Mouse (Mus musculus) monocyte, adult 2 months (primary cell): ENCODE results near the gene Npff.
A peak's percentile ranks its signal among the peaks of the same experiment; 100 is the strongest.

ENCODE experiments used
- DNase-seq, 2 experiments: peaks; one replicate each; pipeline ENCODE4 v3.0.0; 2022; ENCODE audit warnings: low spot score in 2 of 2, low read depth in 1 of 2

Npff gene

DNA sequence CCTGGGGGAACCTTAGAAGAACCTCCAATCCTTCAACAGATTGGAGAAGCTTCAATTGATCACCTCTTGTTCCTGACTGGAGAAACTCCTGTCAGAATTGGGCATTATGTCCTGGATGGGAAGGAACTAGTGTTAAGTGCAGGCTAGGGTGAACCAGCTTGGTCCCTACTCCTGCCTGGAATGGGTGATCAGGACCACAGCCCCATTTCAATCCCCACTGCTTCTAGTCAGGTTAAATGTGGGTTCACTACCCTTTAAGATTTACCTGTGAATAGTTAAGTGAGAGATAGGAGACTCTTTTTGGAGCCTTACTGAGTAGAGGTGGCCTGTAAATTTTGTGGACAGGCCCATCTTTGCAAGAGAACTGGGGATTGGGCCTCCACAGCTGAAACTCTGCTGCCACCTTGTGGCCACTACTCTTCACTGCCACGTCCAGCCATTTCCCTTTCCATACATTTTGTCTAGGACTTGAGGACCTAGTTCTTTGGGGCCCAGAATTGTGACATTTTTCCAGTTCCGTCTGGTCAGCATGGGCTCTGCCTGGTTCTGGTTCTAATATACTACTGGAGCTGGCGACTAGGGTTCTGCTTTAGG, at the start of gene Npff:
Gene Npff, minus strand, starts transcription at position 51 of the 594 bp plus-strand sequence.
- DNase-seq = peak in 1 of 2 experiments; percentile 60

DNA sequence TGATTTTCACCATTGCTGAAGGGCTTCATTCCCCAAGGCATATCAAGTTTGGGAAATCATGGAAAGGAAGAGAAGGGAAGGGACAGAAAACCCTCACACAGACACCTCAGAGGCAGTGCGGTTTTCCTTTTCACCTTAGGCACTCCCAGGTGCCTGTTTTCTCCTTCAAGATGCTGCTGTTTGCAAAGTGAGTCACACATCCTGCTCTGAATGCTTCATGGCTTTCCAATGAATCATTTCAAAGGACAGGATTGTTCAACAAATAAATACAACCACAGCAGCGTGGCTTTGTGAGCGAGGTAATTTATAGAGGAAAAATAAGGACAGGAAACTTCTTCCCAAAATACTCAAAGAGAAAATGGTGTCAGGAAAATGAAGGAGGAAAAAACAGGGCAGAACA, 47.3 kb upstream of the Npff start:
- no peak for DNase-seq

DNA sequence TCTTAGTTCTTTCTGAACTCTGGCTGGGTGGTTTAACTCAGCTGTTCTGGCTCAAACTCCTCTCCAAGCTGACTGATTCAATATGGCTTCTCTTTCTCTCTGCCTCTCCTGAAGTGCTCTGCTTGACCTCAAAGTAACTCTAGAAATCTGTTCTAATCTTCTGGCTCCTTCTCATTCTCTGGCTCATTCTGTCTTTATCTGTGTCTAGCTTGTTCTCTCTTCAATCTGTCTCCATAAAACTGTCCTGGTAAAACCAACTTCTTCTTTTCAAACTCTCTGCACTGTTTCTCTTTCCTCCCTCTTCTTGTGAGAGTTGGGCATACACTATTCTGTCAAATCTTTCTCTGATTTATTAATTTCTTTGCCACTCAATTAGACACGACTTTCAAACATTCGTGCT, 43.1 kb upstream of the Npff start:
- DNase-seq = no peak

DNA sequence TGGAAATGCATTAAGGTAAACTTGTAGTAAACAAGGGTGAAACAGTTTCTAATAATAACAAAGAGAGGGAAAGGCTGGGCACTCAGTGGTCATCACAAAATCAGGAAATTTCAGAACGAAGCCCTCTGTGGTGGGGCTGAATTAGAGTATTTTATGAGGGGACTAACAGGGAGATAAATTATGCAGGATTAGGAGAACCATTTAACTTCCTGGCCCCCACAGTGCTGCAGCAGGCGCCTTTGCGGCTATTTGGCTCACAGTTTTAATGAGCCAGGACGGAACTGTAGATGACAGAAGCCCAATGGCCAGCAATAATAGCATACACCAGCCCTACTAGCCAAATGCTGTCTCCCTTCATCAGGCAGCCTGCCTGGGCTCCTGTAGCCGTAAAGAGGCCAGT, 38.9 kb upstream of the Npff start:
- DNase-seq = no peak

DNA sequence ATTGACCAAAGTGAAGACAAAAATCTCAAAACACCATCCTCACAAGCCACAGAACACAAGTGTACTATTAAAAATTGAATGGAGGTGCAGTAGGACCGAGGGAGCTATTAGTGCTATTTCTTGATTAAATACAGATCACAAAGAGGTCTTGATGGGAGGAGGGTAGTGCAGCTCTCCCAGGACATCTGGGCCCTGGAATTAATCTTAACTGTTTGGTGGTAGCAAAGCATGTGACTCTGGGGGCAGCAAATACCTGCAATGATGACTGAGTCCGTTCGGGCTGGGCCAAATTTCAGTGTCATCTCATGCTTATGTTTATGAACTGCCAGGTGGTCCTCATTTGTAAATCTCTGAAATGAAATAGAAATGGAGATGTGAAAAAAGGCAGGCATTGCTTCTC, 38.3 kb upstream of the Npff start:
- DNase-seq = no peak

DNA sequence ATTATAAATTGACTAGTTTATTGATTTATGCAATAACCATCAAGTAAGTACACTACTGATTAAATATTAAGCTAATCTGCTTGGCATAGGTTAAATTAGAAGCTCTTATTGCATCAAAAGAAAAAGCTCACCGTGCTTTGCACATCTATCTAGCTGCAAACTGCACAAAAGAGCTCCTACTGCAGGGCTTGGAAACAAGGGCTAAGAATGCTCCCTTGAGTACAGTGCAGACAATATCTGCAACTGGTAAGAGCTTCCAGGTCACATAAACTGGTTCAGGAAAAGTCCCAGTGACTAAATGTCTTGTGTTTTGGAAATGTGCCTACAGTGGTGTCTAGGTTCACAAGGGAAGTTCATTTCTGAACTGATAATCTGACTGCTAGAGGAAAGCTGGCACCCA, 37.7 kb upstream of the Npff start:
- DNase-seq = no peak

DNA sequence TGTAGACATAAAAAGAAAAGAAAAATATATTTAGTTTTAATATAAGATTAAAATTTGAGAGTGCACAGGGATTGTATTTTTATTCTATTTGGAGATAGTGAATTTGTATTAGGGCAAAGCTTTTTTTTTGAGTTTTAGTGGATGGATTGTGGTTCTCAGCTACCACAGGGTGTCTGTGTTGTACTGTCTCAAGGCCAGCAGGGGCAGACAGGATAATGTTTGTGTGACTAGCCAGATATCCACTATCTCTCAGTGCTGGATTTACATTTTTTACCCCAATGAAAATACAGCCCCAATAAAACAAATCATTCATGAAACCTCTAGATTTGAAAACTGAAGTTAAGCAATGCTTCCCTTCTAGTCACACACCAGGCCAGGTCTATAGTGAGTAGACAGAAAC, 32.8 kb upstream of the Npff start:
- no peak for DNase-seq

DNA sequence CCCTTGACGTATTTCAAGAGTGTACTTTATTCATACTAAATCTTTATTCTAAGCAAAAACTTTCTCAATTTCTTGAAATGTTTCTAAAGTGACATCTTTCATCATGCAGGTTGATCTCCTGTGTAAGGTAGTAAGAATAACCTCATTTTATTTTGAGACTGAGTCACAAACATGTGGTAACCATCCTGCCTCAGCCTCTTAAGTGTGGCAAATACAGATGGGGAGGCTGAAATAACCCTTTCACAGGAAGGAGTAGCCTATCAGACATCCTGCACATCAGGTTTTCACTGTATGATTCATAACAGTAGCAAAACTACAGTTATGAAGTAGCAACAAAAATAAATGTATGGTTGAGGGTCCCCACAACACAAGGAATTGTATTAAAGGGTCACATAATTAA, 30.8 kb upstream of the Npff start:
- DNase-seq = no peak

DNA sequence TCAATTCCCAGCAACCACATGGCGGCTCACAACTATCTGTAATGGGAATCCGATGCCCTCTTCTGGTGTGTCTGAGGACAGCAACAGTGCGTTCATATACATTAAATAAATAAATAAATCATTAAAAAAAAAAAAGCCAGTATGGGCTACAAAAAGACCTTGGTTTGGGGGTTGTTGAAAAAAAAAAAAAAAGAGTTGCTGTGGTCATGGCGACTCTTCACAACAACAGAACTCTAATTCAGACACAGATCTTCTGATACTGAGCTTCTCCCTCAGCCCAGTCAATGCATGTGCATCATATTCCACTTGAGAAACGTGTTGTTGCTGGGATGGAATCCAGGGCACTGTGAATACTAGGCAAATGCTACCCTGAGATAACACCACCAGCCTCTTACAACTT, 27.9 kb upstream of the Npff start:
- no peak for DNase-seq

DNA sequence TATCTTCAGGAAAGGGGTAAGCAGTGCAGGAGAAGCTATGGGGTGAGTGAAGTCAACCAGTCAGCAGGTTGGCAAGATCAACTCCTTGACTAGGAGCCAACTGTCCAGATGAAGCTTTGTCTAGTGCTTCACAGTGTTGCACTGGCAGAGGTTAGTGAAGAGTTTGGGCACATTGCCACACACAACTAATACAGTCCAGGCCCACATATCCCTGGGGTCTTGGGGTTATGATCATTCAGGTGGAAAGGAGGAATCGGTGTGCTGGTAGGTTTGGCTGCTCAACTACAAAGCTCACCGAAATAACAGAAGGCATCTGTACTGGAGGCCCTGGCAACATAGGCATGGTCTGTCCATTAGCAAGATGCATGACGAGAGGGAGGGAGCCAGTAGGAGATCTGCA, 22.7 kb upstream of the Npff start:
- no peak for DNase-seq

DNA sequence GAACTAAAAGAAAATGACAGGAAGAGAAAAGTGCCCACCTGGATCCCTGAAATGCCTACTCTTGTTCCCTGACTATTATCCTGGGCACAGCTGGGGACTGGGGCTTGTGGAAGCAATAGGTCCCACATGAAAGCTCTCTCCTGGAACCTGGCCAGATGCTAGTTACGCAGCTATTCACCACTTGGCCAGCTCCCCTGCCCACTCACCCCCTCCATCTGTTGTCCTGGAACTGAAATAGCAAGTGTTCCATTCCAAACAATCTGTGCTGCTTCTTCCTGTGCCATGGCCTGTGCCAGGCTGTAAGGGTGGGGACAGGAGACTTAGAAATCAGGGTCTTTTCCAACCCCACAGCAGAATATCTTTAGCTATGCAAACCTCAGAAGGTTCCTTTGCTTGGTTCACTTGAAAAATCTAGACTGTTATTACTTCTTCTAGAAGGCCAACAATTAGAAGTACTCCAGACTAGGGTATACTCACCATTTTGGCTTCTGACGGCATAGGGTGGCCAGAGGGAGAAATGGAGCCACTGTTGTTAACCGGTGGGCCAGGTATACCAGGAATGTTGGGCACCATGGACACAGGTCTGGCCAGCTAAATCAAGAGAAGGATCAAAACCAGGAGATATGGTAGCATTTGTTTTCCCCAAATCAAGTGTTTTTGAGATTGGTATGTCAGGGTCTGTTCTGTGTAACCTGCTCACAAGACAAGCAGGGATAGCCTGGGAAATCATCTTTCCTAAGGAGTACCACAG, 22.1 kb upstream of the Npff start:
- DNase-seq = no peak

DNA sequence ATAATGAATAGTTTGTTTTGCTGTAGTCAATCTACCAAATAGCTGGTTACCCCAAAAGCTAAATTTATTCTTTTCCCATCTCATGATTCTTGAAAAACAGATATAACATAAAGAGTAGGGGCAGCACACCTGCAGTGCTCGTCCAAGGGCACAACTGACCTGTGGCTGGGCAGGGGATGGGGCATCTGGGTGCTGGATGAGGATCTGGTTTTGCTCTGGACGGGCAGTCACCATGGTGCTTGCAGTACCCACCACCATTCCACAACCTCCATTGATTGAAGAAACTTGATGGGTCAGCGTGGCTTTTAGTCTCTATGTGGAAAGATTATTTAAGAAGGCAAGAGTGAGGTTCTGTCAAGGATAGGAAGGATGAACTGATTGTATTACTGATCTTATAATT, 21.5 kb upstream of the Npff start:
- no peak for DNase-seq

DNA sequence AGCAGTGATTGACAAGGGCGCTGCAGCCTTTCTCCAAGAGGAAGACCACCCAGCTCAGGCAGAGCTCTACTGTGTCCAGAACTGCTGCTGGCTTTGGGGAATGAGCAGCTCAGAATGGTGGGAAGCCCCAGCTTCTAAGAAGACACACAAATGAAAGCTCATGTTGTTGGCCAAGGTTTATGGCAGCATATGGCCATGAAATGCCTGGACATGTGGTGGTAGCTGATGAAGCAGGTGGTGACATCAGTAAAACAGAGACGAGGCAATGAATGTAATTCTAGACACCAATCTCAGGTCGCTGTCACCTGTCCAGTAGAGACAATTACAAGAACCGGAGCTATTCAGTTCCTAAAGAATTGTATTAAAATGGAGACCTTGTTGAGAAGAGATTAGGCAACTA, 20.1 kb upstream of the Npff start:
- no peak for DNase-seq

DNA sequence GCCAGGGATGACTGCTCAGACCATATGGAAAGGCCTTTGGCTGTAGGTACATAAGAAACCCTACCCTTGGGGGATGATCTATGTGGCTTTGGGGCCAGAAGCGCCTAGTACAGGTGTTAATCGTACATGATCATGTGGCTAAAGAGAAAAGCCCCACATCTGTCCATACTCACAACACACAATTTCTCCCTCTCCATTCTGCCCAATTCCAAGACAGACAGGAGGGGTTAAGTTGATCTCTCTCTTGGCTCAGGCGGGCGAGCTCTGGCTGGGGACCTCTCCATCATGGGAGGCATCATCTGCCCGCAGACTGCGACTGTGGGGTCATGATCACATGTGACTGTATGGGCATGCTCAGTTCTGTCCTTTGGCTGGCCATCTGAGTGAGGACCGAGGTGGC, 9.2 kb upstream of the Npff start:
- DNase-seq = no peak

DNA sequence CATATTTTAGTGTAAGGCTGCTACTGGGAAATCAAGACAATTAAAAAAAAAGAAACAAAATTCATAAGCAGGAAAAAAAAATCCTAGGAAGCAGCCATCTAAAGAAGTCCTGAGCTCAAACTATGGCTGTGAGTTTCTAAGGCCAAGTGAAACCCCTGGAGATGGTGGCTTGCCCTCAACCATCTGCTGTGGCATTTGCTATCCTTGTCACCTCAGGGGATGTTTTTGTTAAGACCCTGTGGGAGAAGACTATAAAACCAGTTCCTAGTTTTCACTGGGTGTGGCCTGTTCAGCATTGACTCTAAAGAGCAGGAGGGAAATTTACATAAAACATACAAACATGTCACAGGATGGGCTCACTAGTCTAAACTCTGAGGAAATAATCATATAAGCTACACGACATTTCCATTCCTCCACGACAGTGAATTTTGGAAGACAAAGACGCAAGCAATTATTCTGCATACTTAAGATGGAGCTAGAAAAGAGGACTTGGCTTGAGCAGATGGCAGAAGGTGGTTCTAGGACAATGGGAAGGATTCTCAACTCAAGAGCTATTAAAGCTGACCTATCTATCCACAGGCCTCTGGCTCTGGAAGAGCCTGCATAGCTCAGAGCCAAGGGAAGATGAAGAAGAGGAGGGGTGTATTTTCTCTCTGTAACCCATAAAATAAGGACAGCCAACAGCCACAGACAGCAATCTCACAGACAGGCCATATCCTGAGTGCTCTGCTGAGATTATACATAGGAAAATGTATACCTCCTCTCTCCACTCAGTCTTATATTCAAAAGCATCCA, 7.6 kb upstream of the Npff start:
- DNase-seq = no peak

DNA sequence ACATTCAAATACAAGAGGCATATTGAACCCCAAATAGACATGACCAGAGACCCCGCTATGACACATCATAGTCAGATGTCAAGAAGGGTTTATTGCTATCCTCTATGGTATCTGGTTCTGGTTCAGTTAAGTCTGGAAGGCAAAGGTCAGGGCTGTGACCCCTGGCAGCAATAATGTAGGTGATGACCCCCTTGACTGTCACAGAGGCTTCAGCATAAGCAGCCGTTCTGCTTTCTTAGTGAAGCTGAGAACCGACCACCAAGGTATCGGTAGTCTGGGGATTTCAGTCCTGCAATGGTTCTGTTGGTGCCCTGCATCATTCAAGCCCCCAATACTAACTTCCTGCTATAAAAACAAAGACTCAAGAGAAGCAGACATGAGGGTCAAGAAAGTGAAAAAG, 6.8 kb upstream of the Npff start:
- no peak for DNase-seq

DNA sequence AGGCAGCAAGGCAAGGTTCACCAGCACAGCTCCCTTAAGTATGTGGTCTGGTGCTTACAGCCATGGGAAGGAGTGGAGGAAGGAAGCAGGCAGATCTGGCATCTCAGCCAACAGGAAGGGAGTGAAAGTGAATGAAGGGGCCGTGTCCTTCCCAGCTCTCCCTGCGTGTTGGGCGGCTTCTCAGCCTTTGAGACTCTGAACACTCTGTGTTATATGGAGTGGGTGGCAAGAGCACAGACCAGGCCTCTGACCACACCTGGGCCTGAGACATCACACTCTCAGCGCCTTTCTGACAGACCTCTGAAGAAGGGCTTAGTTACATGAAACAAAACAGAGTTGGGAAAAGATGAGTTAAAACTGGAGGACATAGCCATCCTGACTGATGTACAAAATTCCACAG, 5.8 kb upstream of the Npff start:
- no peak for DNase-seq

DNA sequence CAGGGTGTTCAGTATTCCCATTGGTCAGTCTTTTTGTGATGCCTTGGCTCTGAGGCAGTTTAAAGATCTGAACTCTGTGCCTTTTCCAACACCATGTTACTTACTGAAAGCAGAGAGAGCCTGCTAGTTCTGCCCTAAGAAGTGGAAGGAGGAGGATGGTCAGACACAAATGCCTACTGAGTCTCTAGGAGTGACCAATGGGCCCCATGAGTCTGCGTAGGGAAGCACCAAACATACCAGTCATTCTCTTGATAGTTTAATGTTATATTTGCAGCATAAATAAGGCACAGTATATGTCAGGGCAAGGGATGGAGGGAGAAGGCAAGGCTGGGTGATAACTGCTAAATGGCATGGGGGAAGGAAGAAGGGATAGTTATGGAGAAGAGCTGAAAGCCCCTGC, 3.7 kb upstream of the Npff start:
- DNase-seq = no peak

DNA sequence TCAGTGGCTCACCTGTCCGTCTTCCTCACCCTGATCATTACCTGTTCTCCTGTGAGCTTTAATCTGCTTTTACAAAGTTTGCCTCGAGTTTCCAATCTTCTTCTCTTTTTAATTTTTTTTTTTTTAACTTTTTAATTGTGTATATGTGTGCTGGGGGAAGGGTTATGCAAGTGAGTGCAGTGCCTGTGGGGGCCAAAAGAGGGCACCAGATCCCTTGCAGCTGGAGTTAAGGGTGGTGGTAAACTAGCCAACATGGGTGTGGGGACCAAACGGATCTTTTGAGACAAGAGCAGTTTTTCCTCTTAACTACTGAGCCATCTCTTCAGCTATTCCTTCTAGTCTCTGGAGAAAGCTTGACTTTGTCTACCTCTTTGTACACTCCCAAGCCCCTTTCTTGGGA, 3.2 kb upstream of the Npff start:
- no peak for DNase-seq

DNA sequence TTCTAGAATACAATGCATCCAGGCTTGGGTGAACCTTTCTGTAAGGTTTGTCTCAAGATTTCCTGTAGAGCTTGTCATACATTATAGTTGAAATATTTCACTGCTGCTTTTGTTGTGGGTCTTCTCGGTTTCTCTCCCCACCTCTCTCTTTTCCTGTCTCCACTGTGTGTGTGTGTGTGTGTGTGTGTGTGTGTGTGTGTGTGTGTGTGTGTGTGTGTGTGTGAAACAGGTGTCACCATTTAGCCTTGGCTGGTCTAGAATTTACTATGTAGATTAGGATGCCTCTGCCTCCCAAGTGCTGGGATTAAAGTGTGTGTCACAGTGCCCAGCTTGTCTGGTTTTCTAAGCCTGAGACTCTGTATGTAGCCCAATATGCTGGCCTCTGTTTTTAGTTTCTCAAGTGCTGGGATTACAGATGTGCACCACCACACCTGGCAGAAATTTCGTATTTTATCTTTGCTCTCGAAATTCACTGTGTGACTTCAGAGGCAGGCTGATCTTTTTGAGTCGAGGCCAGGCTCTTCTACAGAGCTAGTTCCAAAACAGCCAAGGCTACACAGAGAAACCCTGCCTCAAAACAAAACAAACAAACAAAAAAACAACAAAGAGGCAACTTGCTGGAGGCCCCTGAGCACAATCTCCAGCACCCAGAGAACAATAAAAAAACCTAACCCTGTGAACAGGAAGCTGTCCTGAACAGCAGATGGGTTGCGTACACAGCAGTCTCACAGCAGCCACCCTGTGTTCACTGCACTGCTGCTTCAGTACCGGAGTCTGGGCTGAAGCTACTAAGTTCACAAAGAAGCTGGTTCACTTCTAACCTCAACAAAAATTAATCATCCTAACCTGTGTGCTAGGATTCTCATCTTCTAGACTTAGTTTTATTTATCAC, 1.6 kb upstream of the Npff start:
- DNase-seq = no peak

DNA sequence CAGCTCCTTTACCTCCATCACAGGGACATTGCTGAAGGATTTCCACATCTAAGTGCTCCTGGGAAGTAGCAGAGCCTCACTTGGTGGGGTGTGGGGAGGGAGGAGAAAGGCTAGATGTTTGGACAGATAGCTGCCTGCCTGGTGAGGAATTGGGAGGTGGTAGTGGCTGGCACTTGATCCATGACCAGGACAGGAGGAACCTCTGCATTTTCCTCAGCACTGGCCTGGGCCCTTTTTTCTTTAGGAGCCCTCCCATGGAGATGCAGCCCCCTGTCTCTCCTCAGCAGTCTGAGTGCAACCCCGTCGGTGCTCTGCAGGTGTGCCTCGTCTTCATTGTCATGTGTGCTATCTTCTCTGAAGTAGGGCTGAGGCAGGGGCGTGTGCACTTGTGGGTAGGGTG, 3.3 kb downstream of the Npff start:
- DNase-seq = no peak
